In genomic region chr8:95821266-95821665, GRCm38 (mm10) we compare ENCODE assay signal across 27 mouse cellular contexts. TPM values are rescaled to one million over a fixed set of nuclear protein-coding genes. Genes with fewer than 3 reads are reported as not detected.
DNase-seq lines count a peak whose midpoint lies in the region; ATAC-seq and TF ChIP-seq lines count a peak whose summit lies in the region.
"Had no signal": no experiment of that assay in that cellular context is flagged by ENCODE, and none has a peak within 500 bp of the region (broad histone marks: within the 10 kb centered on the region; RNA-seq: fewer than 3 reads in every experiment).

No protein-coding gene starts in this region.

- H3K4me3 ChIP-seq in liver, embryonic 12.5 days: no peak overlapping the region
- no peak overlapping the region for H3K4me3 ChIP-seq in liver, embryonic 15.5 days (replicated peaks)
- no peak overlapping the region for H3K4me3 ChIP-seq in layer of hippocampus, adult 2 months
- H3K4me3 ChIP-seq: embryonic facial prominence, embryonic 10.5 days; embryonic facial prominence, embryonic 13.5 days; erythroblast, embryonic 14.5 days; forebrain, embryonic 12.5 days; forebrain, embryonic 15.5 days; heart, embryonic 12.5 days; heart, embryonic 15.5 days; hindbrain, embryonic 10.5 days; hindbrain, embryonic 13.5 days had no signal

- no peaks in the 10 kb centered on the region for H3K4me1 ChIP-seq in liver, embryonic 12.5 days
- no peaks in the 10 kb centered on the region; the same call in 1 of the 2 replicates for H3K4me1 ChIP-seq in liver, embryonic 15.5 days (replicated peaks)
- H3K4me1 ChIP-seq: forebrain, embryonic 12.5 days; forebrain, embryonic 15.5 days; hindbrain, embryonic 13.5 days had no signal

- no peak overlapping the region for H3K27ac ChIP-seq in liver, embryonic 12.5 days
- H3K27ac ChIP-seq in liver, embryonic 15.5 days (replicated peaks): peak overlapping the region; percentile 55; the same call in 1 of the 2 replicates
- H3K27ac ChIP-seq in layer of hippocampus, adult 2 months: no peak overlapping the region
- H3K27ac ChIP-seq: embryonic facial prominence, embryonic 10.5 days; embryonic facial prominence, embryonic 13.5 days; forebrain, embryonic 12.5 days; forebrain, embryonic 15.5 days; heart, embryonic 15.5 days; hindbrain, embryonic 10.5 days; hindbrain, embryonic 13.5 days had no signal

- no peak overlapping the region for H3K9ac ChIP-seq in liver, embryonic 12.5 days
- no peak overlapping the region for H3K9ac ChIP-seq in liver, embryonic 15.5 days
- H3K9ac ChIP-seq: embryonic facial prominence, embryonic 13.5 days; forebrain, embryonic 12.5 days; forebrain, embryonic 15.5 days; heart, embryonic 12.5 days; heart, embryonic 15.5 days; hindbrain, embryonic 13.5 days had no signal

- TF ChIP-seq CTCF in layer of hippocampus, adult 2 months (conservative IDR thresholded peaks at IDR 0.05): no peak

- peak; percentile 66 for ATAC-seq in liver, embryonic 12.5 days
- peak; percentile 75 for ATAC-seq in liver, embryonic 15.5 days (ENCODE audit: insufficient read depth)
- ATAC-seq: CD4-positive, CD25-positive, alpha-beta regulatory T cell, adult 4 months; forebrain, embryonic 15.5 days had no signal

- WGBS in liver, embryonic 12.5 days (ENCODE audit: insufficient replicate concordance): 62% methylated on average over 6 of the region's 6 CpGs
- WGBS in liver, embryonic 15.5 days (ENCODE audit: insufficient replicate concordance): 59% methylated on average over 6 of the region's 6 CpGs

- H3K4me2 ChIP-seq in liver, embryonic 12.5 days: no peak overlapping the region
- H3K4me2 ChIP-seq in liver, embryonic 15.5 days: no peak overlapping the region
- H3K4me2 ChIP-seq: embryonic facial prominence, embryonic 13.5 days; forebrain, embryonic 12.5 days; forebrain, embryonic 15.5 days; heart, embryonic 12.5 days; heart, embryonic 15.5 days; hindbrain, embryonic 13.5 days had no signal

- DNase-seq in yolk sac, embryonic 10.5 days (ENCODE audit: low spot score): peak; percentile 76
- DNase-seq in layer of hippocampus, adult 2 months (ENCODE audit: low spot score in 2 of 2): no peak
- DNase-seq in lung, postnatal 14 days: no peak
- no peak for DNase-seq in adrenal gland, adult 8-10 months
- DNase-seq: adrenal gland, adult 2 months; adrenal gland, postnatal 25 days; cerebellum, adult 11-12 months; cerebellum, adult 8-10 months; cerebellum, postnatal 10 days; cerebellum, postnatal 36 days; embryo, embryonic 11 days; gastrocnemius, postnatal 25 days; heart, adult 18-20 months; heart, postnatal 10 days; heart, postnatal 36 days had no signal

- no peaks in the 10 kb centered on the region for H3K9me3 ChIP-seq in liver, embryonic 12.5 days (replicated peaks)
- no peaks in the 10 kb centered on the region for H3K9me3 ChIP-seq in liver, embryonic 15.5 days (replicated peaks)
- H3K9me3 ChIP-seq: embryonic facial prominence, embryonic 10.5 days; embryonic facial prominence, embryonic 13.5 days; forebrain, embryonic 12.5 days; forebrain, embryonic 15.5 days; heart, embryonic 12.5 days; heart, embryonic 15.5 days; hindbrain, embryonic 10.5 days; hindbrain, embryonic 13.5 days had no signal

- peaks cover 10% of the 10 kb centered on the region; the same call in 1 of the 2 replicates for H3K27me3 ChIP-seq in liver, embryonic 12.5 days (replicated peaks)
- H3K27me3 ChIP-seq in liver, embryonic 15.5 days: no peaks in the 10 kb centered on the region
- H3K27me3 ChIP-seq: embryonic facial prominence, embryonic 13.5 days; forebrain, embryonic 12.5 days; forebrain, embryonic 15.5 days; heart, embryonic 12.5 days; heart, embryonic 15.5 days; hindbrain, embryonic 13.5 days had no signal

- H3K36me3 ChIP-seq in liver, embryonic 12.5 days: no peaks in the 10 kb centered on the region
- no peaks in the 10 kb centered on the region for H3K36me3 ChIP-seq in liver, embryonic 15.5 days (replicated peaks)
- H3K36me3 ChIP-seq: embryonic facial prominence, embryonic 10.5 days; embryonic facial prominence, embryonic 13.5 days; forebrain, embryonic 12.5 days; forebrain, embryonic 15.5 days; heart, embryonic 12.5 days; heart, embryonic 15.5 days; hindbrain, embryonic 10.5 days; hindbrain, embryonic 13.5 days had no signal

RNA-seq across cellular contexts. Expression of gene Sap18b, which starts 3.9 kb away (rescaled TPM):
- polyA plus RNA-seq in liver, embryonic 12.5 days (2016; fragmentation: Nextera tagmentation; extraction: Ambion mirVana): 348 and 354 TPM in 2 replicates
- 164 and 202 TPM in 2 replicates for polyA plus RNA-seq in liver, embryonic 15.5 days (2015; fragmentation: Nextera tagmentation; extraction: Ambion mirVana)
- total RNA-seq in layer of hippocampus, adult 2 months (2021): 100 to 1,000 TPM; 123 to 140 TPM
- total RNA-seq in adrenal gland, adult 8-10 months (2022): 100 to 1,000 TPM in 2 of 4 experiments, 10 to 100 TPM in 2; 70.8 to 216 (median 120) TPM

RNA-seq across cellular contexts. Expression of gene Cnot1, which starts 14.0 kb away (rescaled TPM):
- polyA plus RNA-seq in liver, embryonic 12.5 days (2016; fragmentation: Nextera tagmentation; extraction: Ambion mirVana): 47.7 and 53.7 TPM in 2 replicates
- polyA plus RNA-seq in liver, embryonic 15.5 days (2015; fragmentation: Nextera tagmentation; extraction: Ambion mirVana): 27.4 TPM in 2 replicates
- 100 to 1,000 TPM; 130 to 144 TPM for total RNA-seq in layer of hippocampus, adult 2 months (2021)
- 100 to 1,000 TPM; 150 to 189 (median 178) TPM for total RNA-seq in adrenal gland, adult 8-10 months (2022)

RNA-seq across cellular contexts. Expression of gene Slc38a7, which starts 32.1 kb away (rescaled TPM):
- 9.7 and 10.3 TPM in 2 replicates for polyA plus RNA-seq in liver, embryonic 12.5 days (2016; fragmentation: Nextera tagmentation; extraction: Ambion mirVana)
- 8.0 and 8.2 TPM in 2 replicates for polyA plus RNA-seq in liver, embryonic 15.5 days (2015; fragmentation: Nextera tagmentation; extraction: Ambion mirVana)
- 10 to 100 TPM; 30.0 to 31.0 TPM for total RNA-seq in layer of hippocampus, adult 2 months (2021)
- 10 to 100 TPM; 21.9 to 27.3 (median 26.1) TPM for total RNA-seq in adrenal gland, adult 8-10 months (2022)
